Mouse (Mus musculus): Measurements from ENCODE around the gene Tgfbr2. TPM values are rescaled to one million over a fixed set of nuclear protein-coding genes. Genes with fewer than 3 reads are reported as not detected.
A peak's percentile ranks its signal among the peaks of the same experiment; 100 is the strongest.

Gene Tgfbr2
- polyA plus RNA-seq, 1 experiment, result 48.4 TPM

DNA sequence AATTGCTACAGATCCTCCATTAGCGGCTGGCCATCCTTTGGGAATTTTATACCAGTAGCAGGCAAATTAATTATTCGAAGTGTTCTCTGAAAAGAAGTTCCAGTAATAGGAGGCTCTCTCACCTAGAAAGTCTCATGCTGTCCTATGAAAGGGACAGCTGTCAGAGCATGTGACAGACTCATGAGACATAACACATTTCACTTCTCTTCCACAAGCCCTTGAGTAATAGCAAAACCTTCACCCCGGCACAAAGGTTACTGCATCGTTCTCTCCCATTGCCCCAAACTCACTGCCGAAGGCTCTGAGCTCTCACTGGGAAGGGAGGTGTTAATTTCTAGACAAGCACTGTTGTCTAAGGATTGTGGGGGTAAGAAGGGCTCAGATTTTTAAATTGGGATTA is 38.3 kb downstream of the Tgfbr2 start:
- H3K4me3 ChIP-seq, result no peak overlapping the region
- peaks cover 8% of the 10 kb centered on the region for H3K36me3 ChIP-seq (ENCODE audit: control insufficient read depth, insufficient read depth)
- TF ChIP-seq MYOG (IDR thresholded peaks at IDR 0.05; ENCODE audit: control insufficient read depth in 1 of 3, insufficient read depth in 1 of 3, insufficient read length in 2 of 3, low read depth in 2 of 3), result peak in 1 of 3 experiments; percentile 35
- no peak for TF ChIP-seq TCF12 (IDR thresholded peaks at IDR 0.05; ENCODE audit: insufficient read depth, poor library complexity, severe bottlenecking)
- no peak for TF ChIP-seq SRF (IDR thresholded peaks at IDR 0.05; ENCODE audit: control insufficient read depth, insufficient read length, low read depth)
- peak in 1 of 3 experiments; percentile 22 for TF ChIP-seq MYOD1 (IDR thresholded peaks at IDR 0.05; ENCODE audit: control insufficient read depth in 1 of 3, insufficient read length in 2 of 3, low read depth in 2 of 3)
- no peak for TF ChIP-seq TCF3 (IDR thresholded peaks at IDR 0.05; ENCODE audit: insufficient read length, low read depth)
- no peak overlapping the region for H3ac ChIP-seq (ENCODE audit: control insufficient read depth, insufficient read length)
- H3K79me2 ChIP-seq (ENCODE audit: control insufficient read depth, insufficient read depth), result peaks cover 3% of the 10 kb centered on the region
- H3K27me3 ChIP-seq (ENCODE audit: control insufficient read depth, insufficient read depth, insufficient read length), result no peaks in the 10 kb centered on the region
- H3K4me2 ChIP-seq (ENCODE audit: low read depth), result no peak overlapping the region

- TF ChIP-seq CEBPB (IDR thresholded peaks at IDR 0.05; ENCODE audit: insufficient read depth, poor library complexity, severe bottlenecking) (no peak), TCF12 (IDR thresholded peaks at IDR 0.05; ENCODE audit: insufficient read depth, poor library complexity, severe bottlenecking) (peak; percentile 42), MYOD1 (IDR thresholded peaks at IDR 0.05; ENCODE audit: control insufficient read depth in 1 of 3, insufficient read length in 2 of 3, low read depth in 2 of 3) (peak in 2 of 3 experiments; percentile 60 to 88), POLR2A (IDR thresholded peaks at IDR 0.05; ENCODE audit: insufficient read length, low read depth) (no peak), MYOG (IDR thresholded peaks at IDR 0.05; ENCODE audit: control insufficient read depth in 1 of 3, insufficient read depth in 1 of 3, insufficient read length in 2 of 3, low read depth in 2 of 3) (peak in 2 of 3 experiments; percentile 66 to 87)
- H3K27me3 ChIP-seq (ENCODE audit: control insufficient read depth, insufficient read depth, insufficient read length), result no peaks in the 10 kb centered on the region
- peaks cover 14% of the 10 kb centered on the region for H3K36me3 ChIP-seq (ENCODE audit: control insufficient read depth, insufficient read depth)
- no peak overlapping the region for H3K4me3 ChIP-seq
- H3K4me2 ChIP-seq (ENCODE audit: low read depth), result no peak overlapping the region
- peaks cover 3% of the 10 kb centered on the region for H3K79me2 ChIP-seq (ENCODE audit: control insufficient read depth, insufficient read depth)
- H3ac ChIP-seq (ENCODE audit: control insufficient read depth, insufficient read length), result no peak overlapping the region
These were observed 39.0 kb downstream of the Tgfbr2 start for GRCm38 (mm10) chr9:116136146-116136545.

GRCm38 (mm10) chr9:116134488-116134887 is 40.7 kb downstream of the Tgfbr2 start:
- H3K36me3 ChIP-seq (ENCODE audit: control insufficient read depth, insufficient read depth), result peaks cover 27% of the 10 kb centered on the region
- TF ChIP-seq MYOD1 (IDR thresholded peaks at IDR 0.05; ENCODE audit: control insufficient read depth in 1 of 3, insufficient read length in 2 of 3, low read depth in 2 of 3), result no peak
- TF ChIP-seq E2F4 (IDR thresholded peaks at IDR 0.05; ENCODE audit: insufficient read depth), result no peak
- no peak for TF ChIP-seq MYOG (IDR thresholded peaks at IDR 0.05; ENCODE audit: control insufficient read depth in 1 of 3, insufficient read depth in 1 of 3, insufficient read length in 2 of 3, low read depth in 2 of 3)
- TF ChIP-seq SRF (IDR thresholded peaks at IDR 0.05; ENCODE audit: control insufficient read depth, insufficient read length, low read depth), result no peak
- no peak for TF ChIP-seq MAX (IDR thresholded peaks at IDR 0.05; ENCODE audit: low read depth)
- no peak for TF ChIP-seq POLR2A (IDR thresholded peaks at IDR 0.05; ENCODE audit: insufficient read length, low read depth)
- no peak for TF ChIP-seq POLR2AphosphoS2 (IDR thresholded peaks at IDR 0.05; ENCODE audit: insufficient read length, low read depth)
- no peak for TF ChIP-seq CEBPB (IDR thresholded peaks at IDR 0.05; ENCODE audit: insufficient read depth, poor library complexity, severe bottlenecking)
- TF ChIP-seq REST (IDR thresholded peaks at IDR 0.05; ENCODE audit: insufficient read depth, insufficient read length), result no peak
- no peak for TF ChIP-seq USF1 (IDR thresholded peaks at IDR 0.05; ENCODE audit: low read depth)
- no peak for TF ChIP-seq TCF12 (IDR thresholded peaks at IDR 0.05; ENCODE audit: insufficient read depth, poor library complexity, severe bottlenecking)
- TF ChIP-seq TCF3 (IDR thresholded peaks at IDR 0.05; ENCODE audit: insufficient read length, low read depth), result no peak
- H3K27me3 ChIP-seq (ENCODE audit: control insufficient read depth, insufficient read depth, insufficient read length), result no peaks in the 10 kb centered on the region
- no peak overlapping the region for H3ac ChIP-seq (ENCODE audit: control insufficient read depth, insufficient read length)
- no peak overlapping the region for H3K4me2 ChIP-seq (ENCODE audit: low read depth)
- H3K4me3 ChIP-seq, result no peak overlapping the region
- H3K79me2 ChIP-seq (ENCODE audit: control insufficient read depth, insufficient read depth), result no peaks in the 10 kb centered on the region

DNA sequence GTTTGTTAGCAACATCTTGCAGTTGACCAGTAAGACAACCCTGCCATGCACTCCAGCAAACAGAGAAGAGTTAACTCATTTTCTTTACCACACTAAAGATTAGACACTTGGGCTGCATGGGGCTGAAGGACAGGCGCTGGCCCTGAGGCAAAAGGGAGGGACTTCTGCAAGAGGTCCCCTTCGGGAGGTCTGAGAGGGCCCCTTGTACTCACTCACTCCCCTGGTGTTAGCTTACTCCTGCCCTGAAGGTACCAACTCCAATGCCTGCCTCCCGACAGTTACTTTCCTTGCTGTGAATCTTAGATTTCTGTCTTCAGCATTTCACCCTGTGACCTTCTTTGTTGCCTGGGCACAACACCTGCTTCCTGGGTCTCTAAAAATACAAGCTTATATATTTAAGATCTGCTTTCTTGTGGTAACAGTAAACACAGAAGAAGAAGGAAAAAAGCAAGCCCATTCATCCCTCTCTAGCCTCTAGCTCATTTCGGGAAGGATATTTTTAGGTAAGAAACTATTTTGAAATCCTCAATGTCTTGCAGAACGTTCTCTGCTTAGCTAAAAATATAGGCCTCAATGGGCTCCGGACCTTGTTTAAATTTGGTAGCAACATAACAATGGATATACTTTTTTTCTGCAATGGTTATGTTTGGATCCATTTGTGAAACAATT is 41.7 kb downstream of the Tgfbr2 start:
- no peaks in the 10 kb centered on the region for H3K79me2 ChIP-seq (ENCODE audit: control insufficient read depth, insufficient read depth)
- peaks cover 21% of the 10 kb centered on the region for H3K36me3 ChIP-seq (ENCODE audit: control insufficient read depth, insufficient read depth)
- H3K4me2 ChIP-seq (ENCODE audit: low read depth), result no peak overlapping the region
- TF ChIP-seq MYOG (IDR thresholded peaks at IDR 0.05; ENCODE audit: control insufficient read depth in 1 of 3, insufficient read depth in 1 of 3, insufficient read length in 2 of 3, low read depth in 2 of 3) (peak in 1 of 3 experiments; percentile 43), E2F4 (IDR thresholded peaks at IDR 0.05; ENCODE audit: insufficient read depth) (no peak), MAX (IDR thresholded peaks at IDR 0.05; ENCODE audit: low read depth) (no peak), POLR2AphosphoS2 (IDR thresholded peaks at IDR 0.05; ENCODE audit: insufficient read length, low read depth) (no peak), REST (IDR thresholded peaks at IDR 0.05; ENCODE audit: insufficient read depth, insufficient read length) (no peak), USF1 (IDR thresholded peaks at IDR 0.05; ENCODE audit: low read depth) (no peak), SRF (IDR thresholded peaks at IDR 0.05; ENCODE audit: control insufficient read depth, insufficient read length, low read depth) (no peak), TCF3 (IDR thresholded peaks at IDR 0.05; ENCODE audit: insufficient read length, low read depth) (no peak), POLR2A (IDR thresholded peaks at IDR 0.05; ENCODE audit: insufficient read length, low read depth) (no peak), TCF12 (IDR thresholded peaks at IDR 0.05; ENCODE audit: insufficient read depth, poor library complexity, severe bottlenecking) (no peak), CEBPB (IDR thresholded peaks at IDR 0.05; ENCODE audit: insufficient read depth, poor library complexity, severe bottlenecking) (no peak), MYOD1 (IDR thresholded peaks at IDR 0.05; ENCODE audit: control insufficient read depth in 1 of 3, insufficient read length in 2 of 3, low read depth in 2 of 3) (peak in 1 of 3 experiments; percentile 8)
- no peaks in the 10 kb centered on the region for H3K27me3 ChIP-seq (ENCODE audit: control insufficient read depth, insufficient read depth, insufficient read length)
- H3ac ChIP-seq (ENCODE audit: control insufficient read depth, insufficient read length), result no peak overlapping the region
- no peak overlapping the region for H3K4me3 ChIP-seq

DNA sequence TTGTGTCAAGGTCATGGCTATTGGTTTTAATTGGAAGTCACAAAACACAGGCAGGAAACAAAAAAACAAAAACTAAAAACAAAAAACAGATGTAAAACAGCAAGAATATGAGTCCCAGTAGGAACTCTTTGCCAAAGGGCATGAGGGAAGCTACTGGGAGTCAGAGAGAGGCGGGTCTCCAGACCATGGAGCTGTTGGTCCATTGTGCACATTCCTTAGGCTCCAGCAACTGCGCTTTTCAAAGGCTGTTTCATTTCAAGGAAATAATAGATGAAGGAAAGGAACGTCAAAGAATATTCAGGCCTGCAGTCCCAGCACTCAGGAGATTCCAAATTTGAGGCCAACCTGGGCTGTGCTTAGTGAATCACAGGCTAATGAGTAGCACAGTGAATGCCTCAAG is 46.3 kb downstream of the Tgfbr2 start:
- H3K4me2 ChIP-seq (ENCODE audit: low read depth), result no peak overlapping the region
- H3K79me2 ChIP-seq (ENCODE audit: control insufficient read depth, insufficient read depth), result no peaks in the 10 kb centered on the region
- TF ChIP-seq POLR2A (IDR thresholded peaks at IDR 0.05; ENCODE audit: insufficient read length, low read depth), result no peak
- TF ChIP-seq SRF (IDR thresholded peaks at IDR 0.05; ENCODE audit: control insufficient read depth, insufficient read length, low read depth), result no peak
- no peak for TF ChIP-seq REST (IDR thresholded peaks at IDR 0.05; ENCODE audit: insufficient read depth, insufficient read length)
- TF ChIP-seq MAX (IDR thresholded peaks at IDR 0.05; ENCODE audit: low read depth), result no peak
- no peaks in the 10 kb centered on the region for H3K27me3 ChIP-seq (ENCODE audit: control insufficient read depth, insufficient read depth, insufficient read length)
- H3K4me3 ChIP-seq, result no peak overlapping the region
- no peak overlapping the region for H3ac ChIP-seq (ENCODE audit: control insufficient read depth, insufficient read length)
- H3K36me3 ChIP-seq (ENCODE audit: control insufficient read depth, insufficient read depth), result peaks cover 42% of the 10 kb centered on the region
